Mouse (Mus musculus): ENCODE measurements around the gene Lrrc61.

- TF ChIP-seq POLR2A (IDR thresholded peaks at IDR 0.05; ENCODE audit: insufficient read depth, low read length), result no peak
- no peak for TF ChIP-seq EP300 (IDR thresholded peaks at IDR 0.05; ENCODE audit: insufficient read depth, low read depth, low read length)
- no peak for TF ChIP-seq CTCF (IDR thresholded peaks at IDR 0.05; ENCODE audit: low read depth, low read length)
Observed at GRCm38 (mm10) chr6:48533475-48533874, 21.1 kb upstream of the Lrrc61 start.

All from ES-Bruce4 (cell line).